Mouse (Mus musculus) erythroblast, embryonic 14.5 days (primary cell): ENCODE measurements around the gene Klk9.

ENCODE experiments used
- GATA1 ChIP-seq: IDR thresholded peaks from 2 replicates; pipeline ENCODE4 v1.6.1; 2012; ENCODE audit warnings: low read length, inconsistent platforms, mixed read lengths
- TAL1 ChIP-seq: IDR thresholded peaks from 3 replicates; pipeline ENCODE4 v1.6.1; 2012; ENCODE audit warnings: low read length, inconsistent platforms, mixed read lengths

DNA sequence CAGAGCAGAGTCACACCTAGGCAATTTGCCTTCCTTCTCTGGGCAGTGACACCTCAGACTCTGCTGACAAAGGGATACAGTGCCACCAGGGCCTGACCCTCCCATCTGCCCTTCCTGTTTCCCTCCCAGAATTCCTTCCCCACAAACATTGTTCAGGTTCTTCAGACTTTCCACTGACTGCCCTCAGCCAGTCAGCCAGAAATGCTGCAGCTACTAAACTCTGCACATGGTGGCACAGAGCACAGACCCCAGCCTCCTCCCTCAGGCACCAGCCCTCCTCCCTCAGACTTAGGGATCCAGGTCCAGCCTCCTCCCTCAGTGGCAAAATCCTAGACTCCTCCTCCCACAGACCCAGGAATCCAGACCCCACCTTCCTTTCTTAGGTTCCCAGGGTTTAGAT, 25.1 kb downstream of the Klk9 start:
- TF ChIP-seq GATA1 (no peak), TAL1 (no peak)
